Mouse (Mus musculus): ENCODE measurements around the gene St3gal6. TPM values are rescaled to one million over a fixed set of nuclear protein-coding genes. Genes with fewer than 3 reads are reported as not detected.

St3gal6 gene
- polyA plus RNA-seq, 1 experiment = 23.9 TPM

DNA sequence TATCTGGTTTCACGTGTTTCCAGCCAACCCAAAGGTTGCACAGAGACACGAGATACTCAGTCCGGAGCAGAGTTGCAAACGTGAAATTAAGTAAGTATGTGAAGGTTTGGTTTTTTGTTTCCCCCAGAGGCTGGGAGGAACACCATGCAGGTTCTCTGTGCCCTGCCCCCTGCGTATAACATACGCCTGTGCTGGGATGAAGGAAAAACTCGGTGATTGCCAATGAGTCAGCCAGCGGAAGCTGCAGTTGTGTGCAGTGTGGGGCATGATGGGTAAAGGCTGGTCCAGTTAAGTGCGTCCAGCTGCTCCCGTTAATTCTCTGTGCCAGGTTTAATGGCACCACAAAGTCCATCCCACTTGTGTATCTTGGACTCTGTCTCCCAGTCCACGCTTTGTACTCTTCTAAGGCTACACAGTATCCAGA, 4.4 kb downstream of the St3gal6 start:
- WGBS = 40% methylated on average over 11 of the region's 11 CpGs
- no peak overlapping the region for H3K4me3 ChIP-seq (replicated peaks; ENCODE audit: insufficient read depth, low read depth, low read length)
- H3K27ac ChIP-seq (ENCODE audit: insufficient read depth, low read length) = peak overlapping the region; percentile 20; the same call in 1 of the 2 replicates
- H3K4me1 ChIP-seq (ENCODE audit: control insufficient read depth, insufficient read depth, low read length) = no peaks in the 10 kb centered on the region
- TF ChIP-seq CTCF (IDR thresholded peaks at IDR 0.05; ENCODE audit: borderline replicate concordance, insufficient read depth, low read depth, low read length) = no peak
- no peak for TF ChIP-seq POLR2A (IDR thresholded peaks at IDR 0.05; ENCODE audit: borderline replicate concordance, insufficient read depth, low read length)
- DNase-seq = no peak
- no peaks in the 10 kb centered on the region for H3K27me3 ChIP-seq (ENCODE audit: control insufficient read depth, insufficient read depth, low read length)

DNA sequence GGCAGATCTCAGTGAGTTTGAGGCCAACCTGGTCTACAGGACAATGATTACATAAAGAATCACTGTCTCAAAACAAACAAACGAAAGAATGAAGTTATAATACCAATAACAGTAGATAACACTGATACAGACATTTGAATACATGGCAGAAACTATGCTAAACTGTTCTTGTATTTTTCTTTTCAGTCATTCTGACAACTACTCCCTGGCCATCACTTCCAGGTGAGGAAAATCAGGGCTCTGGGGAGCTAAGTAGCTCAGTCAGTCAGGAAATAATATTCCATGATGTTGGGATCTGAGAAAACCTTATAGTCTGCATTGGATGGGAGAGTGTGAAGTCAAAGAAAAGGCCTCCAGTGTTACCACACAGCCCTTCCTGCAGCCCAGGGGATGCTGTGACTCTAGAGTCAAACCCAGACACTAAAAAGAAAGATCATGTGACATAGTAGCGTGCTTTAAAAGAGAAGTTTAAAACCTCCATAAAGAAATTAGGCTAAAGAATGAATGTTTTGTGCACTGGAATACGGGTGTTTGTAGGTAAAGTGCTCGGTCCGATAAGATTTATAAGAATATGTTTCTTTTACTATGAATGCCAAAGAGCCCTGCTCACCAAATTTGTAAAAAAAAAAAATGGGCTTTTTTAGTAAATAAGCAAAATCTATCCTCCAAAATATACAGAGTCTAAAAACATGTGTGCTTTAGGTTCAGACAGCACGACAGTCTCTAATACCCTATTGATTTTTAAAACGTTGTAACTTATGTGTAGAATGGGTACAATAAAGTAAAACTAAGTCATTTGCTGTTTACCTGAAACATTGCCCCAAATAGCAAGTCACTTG, 6.9 kb downstream of the St3gal6 start:
- H3K27ac ChIP-seq (ENCODE audit: insufficient read depth, low read length) = no peak overlapping the region
- WGBS = 94% methylated on average over 7 of the region's 7 CpGs
- no peak for DNase-seq
- H3K4me1 ChIP-seq (ENCODE audit: control insufficient read depth, insufficient read depth, low read length) = no peaks in the 10 kb centered on the region
- no peak for TF ChIP-seq CTCF (IDR thresholded peaks at IDR 0.05; ENCODE audit: borderline replicate concordance, insufficient read depth, low read depth, low read length)
- no peak for TF ChIP-seq POLR2A (IDR thresholded peaks at IDR 0.05; ENCODE audit: borderline replicate concordance, insufficient read depth, low read length)
- no peak overlapping the region for H3K4me3 ChIP-seq (replicated peaks; ENCODE audit: insufficient read depth, low read depth, low read length)
- H3K27me3 ChIP-seq (ENCODE audit: control insufficient read depth, insufficient read depth, low read length) = no peaks in the 10 kb centered on the region

DNA sequence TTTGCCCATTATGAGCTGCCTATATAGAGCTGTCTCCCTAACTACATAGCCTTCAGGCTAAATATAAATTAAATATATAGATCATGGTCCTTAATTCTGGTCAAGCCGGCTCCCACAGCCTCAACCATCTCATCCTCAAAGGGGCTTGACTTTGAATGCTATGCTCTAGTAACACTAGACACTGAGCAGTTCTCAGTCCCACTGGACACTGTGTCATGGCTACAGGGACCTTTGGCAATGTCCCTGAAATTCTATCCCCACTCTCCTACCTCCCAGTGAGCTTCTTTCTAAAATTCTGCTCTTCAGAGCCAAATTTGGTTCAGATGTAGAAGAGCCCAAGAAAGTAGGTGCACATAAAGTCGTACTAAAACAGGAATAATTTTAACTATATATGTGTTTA, 7.9 kb downstream of the St3gal6 start:
- Histone ChIP-seq H3K4me1 (ENCODE audit: control insufficient read depth, insufficient read depth, low read length) (no peaks in the 10 kb centered on the region), H3K27ac (ENCODE audit: insufficient read depth, low read length) (no peak overlapping the region), H3K4me3 (replicated peaks; ENCODE audit: insufficient read depth, low read depth, low read length) (no peak overlapping the region), H3K27me3 (ENCODE audit: control insufficient read depth, insufficient read depth, low read length) (no peaks in the 10 kb centered on the region)
- WGBS = 84% methylated on average over 2 of the region's 2 CpGs
- no peak for TF ChIP-seq POLR2A (IDR thresholded peaks at IDR 0.05; ENCODE audit: borderline replicate concordance, insufficient read depth, low read length)
- no peak for TF ChIP-seq CTCF (IDR thresholded peaks at IDR 0.05; ENCODE audit: borderline replicate concordance, insufficient read depth, low read depth, low read length)
- DNase-seq = no peak

DNA sequence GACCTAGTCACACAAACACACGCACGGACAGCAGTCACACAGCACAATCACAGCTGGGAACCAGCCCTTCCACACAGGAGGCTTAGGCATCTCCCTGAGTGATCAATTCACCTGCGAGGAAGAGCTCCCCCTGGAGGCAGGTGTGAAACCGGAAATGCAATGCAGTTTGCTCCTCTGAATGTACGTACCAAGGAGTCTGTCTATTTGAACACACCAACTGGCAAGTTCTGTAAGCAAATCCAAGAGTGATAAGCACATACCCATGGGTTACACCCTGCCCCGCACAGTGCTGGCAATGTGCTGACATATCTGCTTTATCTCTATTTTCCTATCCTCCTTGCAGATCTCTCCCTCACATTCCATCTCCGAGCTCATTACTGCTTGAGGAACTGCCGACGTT, 9.5 kb downstream of the St3gal6 start:
- no peak for DNase-seq
- Histone ChIP-seq H3K4me3 (replicated peaks; ENCODE audit: insufficient read depth, low read depth, low read length) (no peak overlapping the region), H3K27me3 (ENCODE audit: control insufficient read depth, insufficient read depth, low read length) (no peaks in the 10 kb centered on the region; the same call in 1 of the 2 replicates), H3K27ac (ENCODE audit: insufficient read depth, low read length) (no peak overlapping the region), H3K4me1 (ENCODE audit: control insufficient read depth, insufficient read depth, low read length) (no peaks in the 10 kb centered on the region)
- TF ChIP-seq POLR2A (IDR thresholded peaks at IDR 0.05; ENCODE audit: borderline replicate concordance, insufficient read depth, low read length) = no peak
- TF ChIP-seq CTCF (IDR thresholded peaks at IDR 0.05; ENCODE audit: borderline replicate concordance, insufficient read depth, low read depth, low read length) = peak; percentile 17; the same call in 1 of the 2 replicates
- 88% methylated on average over 9 of the region's 9 CpGs for WGBS

DNA sequence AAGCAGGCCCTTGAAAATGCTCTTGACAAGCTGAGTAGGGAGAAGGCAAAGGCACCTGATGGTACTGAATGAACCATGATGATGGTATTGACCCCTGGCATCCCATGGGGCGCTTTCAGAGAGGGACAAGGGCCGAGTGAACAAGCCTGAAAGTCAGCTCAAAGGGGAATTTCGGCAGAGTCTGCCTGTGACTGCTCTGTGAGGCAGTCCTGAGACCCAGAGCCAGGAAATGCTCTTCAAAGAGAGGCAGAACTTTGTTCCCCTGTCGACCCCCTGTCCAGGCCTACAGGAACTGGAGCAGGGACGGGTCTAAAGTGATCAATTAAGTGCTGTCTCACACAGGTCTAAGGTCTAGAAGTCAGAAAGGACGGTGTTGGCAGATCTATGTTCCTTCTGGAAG, 10.3 kb downstream of the St3gal6 start:
- WGBS = 51% methylated on average over 6 of the region's 6 CpGs
- no peaks in the 10 kb centered on the region; the same call in 1 of the 2 replicates for H3K27me3 ChIP-seq (ENCODE audit: control insufficient read depth, insufficient read depth, low read length)
- TF ChIP-seq POLR2A (IDR thresholded peaks at IDR 0.05; ENCODE audit: borderline replicate concordance, insufficient read depth, low read length) = no peak
- no peak for TF ChIP-seq CTCF (IDR thresholded peaks at IDR 0.05; ENCODE audit: borderline replicate concordance, insufficient read depth, low read depth, low read length)
- no peak for DNase-seq
- no peak overlapping the region for H3K4me3 ChIP-seq (replicated peaks; ENCODE audit: insufficient read depth, low read depth, low read length)
- H3K4me1 ChIP-seq (ENCODE audit: control insufficient read depth, insufficient read depth, low read length) = no peaks in the 10 kb centered on the region
- H3K27ac ChIP-seq (ENCODE audit: insufficient read depth, low read length) = no peak overlapping the region

DNA sequence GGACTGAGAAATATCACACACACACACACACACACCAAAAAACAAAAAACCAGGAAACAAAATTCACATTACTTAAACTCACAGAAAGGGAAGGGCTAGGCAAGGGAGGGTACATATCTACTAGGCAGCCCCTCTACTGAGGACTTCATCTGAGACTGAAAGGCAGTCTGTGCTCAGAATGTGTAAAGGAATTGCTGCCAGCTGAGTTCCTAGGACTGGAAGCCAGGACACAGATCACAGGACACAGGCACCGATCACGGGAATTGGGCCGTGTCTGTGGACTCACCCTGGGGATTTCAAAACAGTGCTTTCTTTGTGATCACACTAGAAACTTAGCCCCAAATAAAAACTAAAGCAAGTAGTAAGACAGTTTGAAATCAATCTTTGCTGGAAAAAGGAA, 11.2 kb downstream of the St3gal6 start:
- Histone ChIP-seq H3K4me1 (ENCODE audit: control insufficient read depth, insufficient read depth, low read length) (no peaks in the 10 kb centered on the region), H3K27me3 (ENCODE audit: control insufficient read depth, insufficient read depth, low read length) (no peaks in the 10 kb centered on the region; the same call in 1 of the 2 replicates), H3K4me3 (replicated peaks; ENCODE audit: insufficient read depth, low read depth, low read length) (no peak overlapping the region), H3K27ac (ENCODE audit: insufficient read depth, low read length) (no peak overlapping the region)
- DNase-seq = peak in 1 of 2 experiments; percentile 47
- 33% methylated on average over 3 of the region's 3 CpGs for WGBS
- TF ChIP-seq POLR2A (IDR thresholded peaks at IDR 0.05; ENCODE audit: borderline replicate concordance, insufficient read depth, low read length) (no peak), CTCF (IDR thresholded peaks at IDR 0.05; ENCODE audit: borderline replicate concordance, insufficient read depth, low read depth, low read length) (no peak)

DNA sequence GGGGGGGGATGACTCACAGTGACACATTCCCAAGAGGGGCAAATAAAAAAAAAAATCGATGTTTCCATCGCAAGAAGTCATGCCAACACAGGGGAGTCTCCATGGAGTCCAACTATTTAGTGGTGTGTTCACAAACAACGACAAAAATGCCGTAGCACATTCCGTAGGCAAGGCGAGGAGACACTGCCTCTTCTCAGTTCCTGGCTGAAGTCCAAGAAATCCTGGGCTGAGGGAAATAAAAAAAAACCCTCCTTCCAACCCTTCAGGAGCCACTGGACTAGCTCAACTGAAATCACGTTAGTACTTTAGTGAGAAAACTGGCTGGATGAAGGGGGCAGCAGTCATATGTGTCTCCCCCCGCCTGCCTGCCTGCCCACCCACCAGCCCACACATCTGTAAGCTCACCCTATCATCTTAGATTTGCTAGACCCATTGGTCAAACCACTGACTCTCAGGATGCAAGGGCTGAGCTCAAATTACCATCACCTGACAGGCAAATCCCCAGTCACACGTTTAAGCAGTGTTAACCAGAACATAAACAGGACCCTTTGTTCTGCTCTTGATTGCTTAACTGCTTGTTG, 11.8 kb downstream of the St3gal6 start:
- 17% methylated on average over 9 of the region's 9 CpGs for WGBS
- Histone ChIP-seq H3K27ac (ENCODE audit: insufficient read depth, low read length) (0 out of 2 replicates have a peak overlapping the region, but pooled peaks have one; percentile 43), H3K27me3 (ENCODE audit: control insufficient read depth, insufficient read depth, low read length) (no peaks in the 10 kb centered on the region; the same call in 1 of the 2 replicates), H3K4me3 (replicated peaks; ENCODE audit: insufficient read depth, low read depth, low read length) (no peak overlapping the region), H3K4me1 (ENCODE audit: control insufficient read depth, insufficient read depth, low read length) (no peaks in the 10 kb centered on the region)
- DNase-seq = no peak
- TF ChIP-seq POLR2A (IDR thresholded peaks at IDR 0.05; ENCODE audit: borderline replicate concordance, insufficient read depth, low read length) (no peak), CTCF (IDR thresholded peaks at IDR 0.05; ENCODE audit: borderline replicate concordance, insufficient read depth, low read depth, low read length) (no peak)

DNA sequence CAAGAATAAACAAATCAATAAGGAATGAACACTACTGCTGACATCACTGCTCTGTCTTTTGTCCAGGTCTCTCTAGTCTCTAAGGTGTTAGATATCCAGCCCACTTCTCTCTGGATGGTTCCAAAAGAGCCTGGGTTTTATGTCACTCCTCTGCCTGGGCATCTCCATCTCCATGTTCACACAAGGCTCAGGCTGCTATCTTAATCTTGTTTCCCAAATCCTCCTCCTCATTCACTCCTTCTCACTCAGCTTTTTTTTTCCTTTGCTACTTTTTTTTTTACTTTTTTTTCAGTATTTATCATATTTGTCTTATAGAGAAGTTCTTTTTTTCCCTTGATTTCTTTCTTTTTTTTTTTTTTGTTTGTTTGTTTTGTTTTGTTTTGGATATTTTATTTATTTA, 19.1 kb downstream of the St3gal6 start:
- no peaks in the 10 kb centered on the region; the same call in 1 of the 2 replicates for H3K27me3 ChIP-seq (ENCODE audit: control insufficient read depth, insufficient read depth, low read length)
- no peak overlapping the region for H3K27ac ChIP-seq (ENCODE audit: insufficient read depth, low read length)
- no peak for DNase-seq

More for the DNA sequence above, 19.1 kb downstream of the St3gal6 start:
- H3K4me3 ChIP-seq (replicated peaks; ENCODE audit: insufficient read depth, low read depth, low read length) = no peak overlapping the region
- TF ChIP-seq CTCF (IDR thresholded peaks at IDR 0.05; ENCODE audit: borderline replicate concordance, insufficient read depth, low read depth, low read length) (no peak), POLR2A (IDR thresholded peaks at IDR 0.05; ENCODE audit: borderline replicate concordance, insufficient read depth, low read length) (no peak)
- no peaks in the 10 kb centered on the region for H3K4me1 ChIP-seq (ENCODE audit: control insufficient read depth, insufficient read depth, low read length)

Data from cerebellum, adult 2 months (tissue).